Mouse (Mus musculus) MEL (cell line): ENCODE measurements at regions not wholly inside any gene's neighbourhood (a gene's known extent, or its start where the extent isn't known, plus 50 kb on each side); places are given as distances from the start of the nearest gene placed in this dataset.
"Not testable (repeated sequence)": the region's sequence is repeated elsewhere in the genome, so short reads cannot be mapped to it uniquely, and the experiment has no call there.

Experiments
- DNase-seq: peaks from one replicate; pipeline ENCODE4 v3.0.0; 2011; ENCODE audit warnings: low read depth, low spot score
- H3K27ac ChIP-seq: 2 replicates; pipeline ENCODE4 v1.5.1; 2012; ENCODE audit warnings: low read depth, mild to moderate bottlenecking, control low read depth, low read length, moderate library complexity; ENCODE audit not compliant: control insufficient read depth
- H3K27me3 ChIP-seq, 2 experiments: fragments of 150-350 bp in 1 of 2; sonication (generic) in 1 of 2; 2 replicates each; pipeline ENCODE4 v1.6.1; 2012; ENCODE audit warnings: low read length in 2 of 2, mild to moderate bottlenecking in 2 of 2, improper control_type of control experiment in 1 of 2, moderate library complexity in 1 of 2; ENCODE audit not compliant: insufficient read depth in 2 of 2, control insufficient read depth in 1 of 2
- H3K36me3 ChIP-seq, 2 experiments: 2 replicates each; pipeline ENCODE4 v1.6.1; 2012 to 2014; ENCODE audit warnings: low read length in 2 of 2, improper control_type of control experiment in 1 of 2, inconsistent platforms in 1 of 2, mild to moderate bottlenecking in 1 of 2; ENCODE audit not compliant: insufficient read depth in 2 of 2, control insufficient read depth in 1 of 2
- H3K4me1 ChIP-seq, 2 experiments: fragments of 150-350 bp in 1 of 2; sonication (generic) in 1 of 2; 2 replicates each; pipeline ENCODE4 v1.6.1; 2012; ENCODE audit warnings: low read length in 2 of 2, improper control_type of control experiment in 1 of 2, mild to moderate bottlenecking in 1 of 2; ENCODE audit not compliant: insufficient read depth in 2 of 2, control insufficient read depth in 1 of 2
- H3K4me3 ChIP-seq, 2 experiments: fragments of 150-350 bp in 1 of 2; sonication (generic) in 1 of 2; 2 replicates each; pipeline ENCODE4 v1.5.1; 2012; ENCODE audit warnings: low read depth in 2 of 2, low read length in 2 of 2, mild to moderate bottlenecking in 2 of 2, moderate library complexity in 2 of 2, control low read depth in 1 of 2, improper control_type of control experiment in 1 of 2; ENCODE audit not compliant: control insufficient read depth in 1 of 2, insufficient read depth in 1 of 2
- H3K79me2 ChIP-seq: 2 replicates; pipeline ENCODE4 v1.6.1; 2012; ENCODE audit warnings: mild to moderate bottlenecking, low read length, moderate library complexity; ENCODE audit not compliant: control insufficient read depth, poor library complexity, insufficient read depth
- H3K9ac ChIP-seq: 2 replicates; pipeline ENCODE4 v1.6.1; 2012; ENCODE audit warnings: low read depth, mild to moderate bottlenecking, control low read depth, low read length, moderate library complexity; ENCODE audit not compliant: control insufficient read depth, poor library complexity, severe bottlenecking
- H3K9me3 ChIP-seq: fragments of 150-350 bp; sonication (generic); replicated peaks from 2 replicates; pipeline ENCODE4 v1.6.1; 2012; ENCODE audit warnings: mild to moderate bottlenecking, low read length, improper control_type of control experiment, moderate library complexity; ENCODE audit not compliant: insufficient read depth
- EP300 ChIP-seq, 2 experiments: IDR thresholded peaks; 2 replicates each; pipeline ENCODE4 v1.6.1; 2011; ENCODE audit warnings: improper control_type of control experiment in 2 of 2, low read length in 2 of 2, low read depth in 1 of 2, mild to moderate bottlenecking in 1 of 2
- MXI1 ChIP-seq: IDR thresholded peaks from 2 replicates; pipeline ENCODE4 v1.6.1; 2011; ENCODE audit warnings: mild to moderate bottlenecking, low read depth, low read length, improper control_type of control experiment
- MYB ChIP-seq: IDR thresholded peaks from 2 replicates; pipeline ENCODE4 v1.6.1; 2011; ENCODE audit warnings: mild to moderate bottlenecking, low read depth, low read length, improper control_type of control experiment
- MYC ChIP-seq: IDR thresholded peaks from 2 replicates; pipeline ENCODE4 v1.6.1; 2011; ENCODE audit warnings: low read depth, mild to moderate bottlenecking, low read length, improper control_type of control experiment, moderate library complexity
- TAL1 ChIP-seq: IDR thresholded peaks from 2 replicates; pipeline ENCODE4 v1.6.1; 2012; ENCODE audit warnings: mild to moderate bottlenecking, inconsistent platforms, low read length, moderate library complexity, mixed read lengths

GRCm38 (mm10) chr17:13549975-13550895 is 195.9 kb downstream of the Tcp10c start:
- Histone ChIP-seq H3K79me2 (no peaks in the 10 kb centered on the region), H3K9me3 (no peaks in the 10 kb centered on the region), H3K9ac (no peak overlapping the region), H3K4me3 (no peak overlapping the region), H3K4me1 (no peaks in the 10 kb centered on the region), H3K36me3 (no peaks in the 10 kb centered on the region), H3K27ac (no peak overlapping the region), H3K27me3 (no peaks in the 10 kb centered on the region)
- DNase-seq, result no peak
- no peak for TF ChIP-seq MYB
- TF ChIP-seq MYC, result no peak
- no peak for TF ChIP-seq MXI1
- TF ChIP-seq EP300 (IDR thresholded peaks at IDR 0.05; ENCODE audit: low read depth in 1 of 2, low read length in 2 of 2), result no peak
- TF ChIP-seq TAL1, result no peak

- H3K36me3 ChIP-seq, H3K4me3 ChIP-seq, H3K27ac ChIP-seq, H3K27me3 ChIP-seq, H3K9ac ChIP-seq, H3K79me2 ChIP-seq, H3K9me3 ChIP-seq, H3K4me1 ChIP-seq, DNase-seq: not testable (repeated sequence)
Observed at GRCm38 (mm10) chr17:13550896-13551267, 196.5 kb downstream of the Tcp10c start.

GRCm38 (mm10) chr17:13551693-13552404 is 197.5 kb downstream of the Tcp10c start:
- H3K36me3 ChIP-seq, H3K4me1 ChIP-seq, H3K4me3 ChIP-seq, H3K79me2 ChIP-seq, H3K27ac ChIP-seq, H3K27me3 ChIP-seq, H3K9me3 ChIP-seq, H3K9ac ChIP-seq: not testable (repeated sequence)
- peak; percentile 37 for DNase-seq

- not testable (repeated sequence) for H3K4me3 ChIP-seq, H3K27ac ChIP-seq, H3K27me3 ChIP-seq, H3K36me3 ChIP-seq, H3K9ac ChIP-seq, H3K4me1 ChIP-seq, H3K9me3 ChIP-seq, H3K79me2 ChIP-seq
- peak; percentile 14 for DNase-seq
Observed at GRCm38 (mm10) chr17:13552840-13553239, 198.5 kb downstream of the Tcp10c start.

GRCm38 (mm10) chr17:13555311-13556059 is 201.1 kb downstream of the Tcp10c start:
- H3K27ac ChIP-seq, H3K27me3 ChIP-seq, DNase-seq, H3K4me3 ChIP-seq, H3K4me1 ChIP-seq, H3K9ac ChIP-seq, H3K79me2 ChIP-seq, H3K36me3 ChIP-seq, H3K9me3 ChIP-seq: not testable (repeated sequence)

- H3K9me3 ChIP-seq, H3K36me3 ChIP-seq, H3K4me1 ChIP-seq, H3K79me2 ChIP-seq, H3K9ac ChIP-seq, H3K27me3 ChIP-seq, H3K27ac ChIP-seq, H3K4me3 ChIP-seq, DNase-seq: not testable (repeated sequence)
Observed at GRCm38 (mm10) chr17:13556060-13556660, 201.8 kb downstream of the Tcp10c start.
